Mouse (Mus musculus) myocyte (in vitro differentiated cells): Measurements from ENCODE around the gene Samd3.

Experiments
- E2F4 ChIP-seq: IDR thresholded peaks from one replicate; pipeline ENCODE4 v1.6.1; 2011; ENCODE audit warnings: mild to moderate bottlenecking, control low read depth, moderate library complexity; ENCODE audit not compliant: insufficient read depth
- MAX ChIP-seq: IDR thresholded peaks from one replicate; pipeline ENCODE4 v1.6.1; 2011; ENCODE audit warnings: low read depth, mild to moderate bottlenecking, control low read depth
- MYOG ChIP-seq, 3 experiments: IDR thresholded peaks; one replicate each; pipeline ENCODE4 v1.6.1; 2011; ENCODE audit warnings: control low read depth in 2 of 3, low read depth in 2 of 3, mild to moderate bottlenecking in 2 of 3; ENCODE audit not compliant: insufficient read length in 2 of 3, control insufficient read depth in 1 of 3, insufficient read depth in 1 of 3
- POLR2A ChIP-seq: IDR thresholded peaks from one replicate; pipeline ENCODE4 v1.6.1; 2011; ENCODE audit warnings: low read depth, mild to moderate bottlenecking, control low read depth, moderate library complexity; ENCODE audit not compliant: insufficient read length
- POLR2AphosphoS2 ChIP-seq: IDR thresholded peaks from one replicate; pipeline ENCODE4 v1.6.1; 2011; ENCODE audit warnings: low read depth, control low read depth; ENCODE audit not compliant: insufficient read length
- REST ChIP-seq: IDR thresholded peaks from one replicate; pipeline ENCODE4 v1.6.1; 2011; ENCODE audit warnings: mild to moderate bottlenecking, control low read depth, moderate library complexity; ENCODE audit not compliant: insufficient read depth, insufficient read length
- SRF ChIP-seq: IDR thresholded peaks from one replicate; pipeline ENCODE4 v1.6.1; 2011; ENCODE audit warnings: low read depth; ENCODE audit not compliant: control insufficient read depth, insufficient read length
- TCF12 ChIP-seq: IDR thresholded peaks from one replicate; pipeline ENCODE4 v1.6.1; 2011; ENCODE audit warnings: mild to moderate bottlenecking, control low read depth; ENCODE audit not compliant: poor library complexity, insufficient read depth, severe bottlenecking
- TCF3 ChIP-seq: IDR thresholded peaks from one replicate; pipeline ENCODE4 v1.6.1; 2011; ENCODE audit warnings: low read depth, control low read depth; ENCODE audit not compliant: insufficient read length
- USF1 ChIP-seq: IDR thresholded peaks from one replicate; pipeline ENCODE4 v1.6.1; 2011; ENCODE audit warnings: low read depth, mild to moderate bottlenecking, control low read depth, moderate library complexity

DNA sequence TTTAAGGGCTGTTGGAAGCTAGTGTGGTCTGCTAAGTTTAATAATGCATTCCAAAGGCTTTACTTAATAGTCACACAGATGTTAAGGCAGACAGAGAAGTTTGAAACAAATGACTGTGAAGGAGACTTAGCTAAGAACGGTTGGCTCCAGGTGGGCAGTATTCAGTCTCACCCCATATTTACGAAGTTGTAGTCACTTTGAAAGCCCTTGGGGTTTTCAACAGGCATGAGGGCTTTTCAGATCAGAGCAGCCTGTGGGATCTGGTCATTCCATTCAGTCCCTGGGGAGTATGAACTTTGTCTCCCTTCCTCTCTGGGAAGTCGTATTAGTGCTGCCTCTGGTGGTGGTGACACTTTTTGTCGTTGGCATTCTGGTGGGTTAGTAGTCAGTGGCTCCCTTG, 9.1 kb downstream of the Samd3 start:
- TF ChIP-seq POLR2A (no peak), MYOG (IDR thresholded peaks at IDR 0.05; ENCODE audit: control insufficient read depth in 1 of 3, insufficient read depth in 1 of 3, insufficient read length in 2 of 3, low read depth in 2 of 3) (no peak), TCF3 (no peak), E2F4 (no peak), REST (no peak), MAX (no peak), TCF12 (no peak), USF1 (no peak), POLR2AphosphoS2 (no peak), SRF (no peak)
